Mouse (Mus musculus) brain, adult 10 weeks (tissue): Measurements from ENCODE around the gene Gm5799. TPM values are rescaled to one million over a fixed set of nuclear protein-coding genes. Genes with fewer than 3 reads are reported as not detected.

Source experiments
- polyA plus RNA-seq: library from polyadenylated mRNA; stranded (reverse); fragments of 350-450 nt; fragmentation: Illumina TruSeq; extraction: RNeasy Lipid Tissue Mini Kit (QIAGEN cat#74804); gene quantifications from one replicate; pipeline ENCODE4 v1.2.3, GENCODE M21; 2015; ENCODE audit warnings: low read depth, low replicate concordance

Gene Gm5799
- polyA plus RNA-seq: not detected

DNA sequence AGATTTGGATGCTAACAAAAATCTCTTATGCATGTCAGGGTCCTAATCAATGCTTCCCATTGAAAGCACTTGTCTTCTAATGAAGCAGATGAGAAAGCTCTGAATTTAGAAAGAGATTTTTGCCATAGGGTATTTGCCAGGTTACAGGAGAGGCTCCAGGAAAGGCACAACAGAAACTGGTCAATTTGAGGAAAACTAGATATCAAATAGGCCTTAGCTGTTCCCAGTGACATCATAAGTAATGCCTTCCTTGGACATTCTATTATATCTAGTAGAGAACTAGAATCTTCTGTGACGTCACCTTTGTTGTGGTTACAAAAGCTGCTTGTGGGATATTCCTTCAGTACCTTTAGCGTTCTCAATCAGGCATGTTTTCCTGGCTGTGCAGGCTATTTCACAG, at the start of gene Gm5799:
Gene Gm5799, plus strand, starts transcription at position 301 of the 400 bp plus-strand sequence.

DNA sequence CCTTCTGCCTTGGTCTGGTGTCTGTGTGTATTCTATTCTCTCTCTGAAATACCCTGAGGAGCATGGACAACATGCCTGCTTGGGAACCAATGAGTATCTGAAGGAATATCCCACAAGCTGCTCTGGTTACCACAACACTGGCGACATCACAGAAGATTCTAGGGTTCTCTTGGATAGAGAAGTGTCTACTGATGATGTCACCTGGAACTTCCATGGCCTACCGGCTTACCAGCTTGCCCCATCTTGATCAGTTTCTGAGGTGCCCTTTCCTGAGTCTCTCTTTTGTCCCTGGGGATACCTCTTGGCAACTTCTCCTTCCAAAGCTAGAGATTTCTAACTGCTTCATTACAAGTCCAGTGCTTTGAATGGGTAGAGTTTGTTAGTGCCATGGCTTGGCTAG, 35.7 kb downstream of the Gm5799 start, which contains the start of gene Gm17654:
Gene Gm17654, minus strand, starts transcription at position 101 of the 400 bp plus-strand sequence.

Other genes with a start within 250 kb of the Gm5799 start
- gene Gm8127, start 249.7 kb upstream of the Gm5799 start, polyA plus RNA-seq: not detected
- gene 1700001F09Rik, start 195.8 kb upstream of the Gm5799 start, polyA plus RNA-seq: not detected
- gene Gm8138, start 127.2 kb upstream of the Gm5799 start, polyA plus RNA-seq: not detected
- gene Gm17654, start 35.6 kb downstream of the Gm5799 start, polyA plus RNA-seq: not detected
- gene Gm10375, start 64.4 kb downstream of the Gm5799 start, polyA plus RNA-seq: not detected
- not detected for gene Gm8165, start 133.6 kb downstream of the Gm5799 start, polyA plus RNA-seq
- 0.55 TPM for gene Gm7324, start 154.3 kb downstream of the Gm5799 start, polyA plus RNA-seq
- not detected for gene Gm16506, start 183.9 kb downstream of the Gm5799 start, polyA plus RNA-seq
- gene Gm6526, start 204.3 kb downstream of the Gm5799 start, polyA plus RNA-seq: not detected
- not detected for gene Gm8180, start 241.2 kb downstream of the Gm5799 start, polyA plus RNA-seq